Mouse (Mus musculus): ENCODE data around the gene Rgl3. TPM values are rescaled to one million over a fixed set of nuclear protein-coding genes. Genes with fewer than 3 reads are reported as not detected.

The Rgl3 gene
- polyA plus RNA-seq (2014; fragmentation: Nextera tagmentation; extraction: Ambion mirVana): 1.1 and 3.4 TPM in 2 replicates

DNA sequence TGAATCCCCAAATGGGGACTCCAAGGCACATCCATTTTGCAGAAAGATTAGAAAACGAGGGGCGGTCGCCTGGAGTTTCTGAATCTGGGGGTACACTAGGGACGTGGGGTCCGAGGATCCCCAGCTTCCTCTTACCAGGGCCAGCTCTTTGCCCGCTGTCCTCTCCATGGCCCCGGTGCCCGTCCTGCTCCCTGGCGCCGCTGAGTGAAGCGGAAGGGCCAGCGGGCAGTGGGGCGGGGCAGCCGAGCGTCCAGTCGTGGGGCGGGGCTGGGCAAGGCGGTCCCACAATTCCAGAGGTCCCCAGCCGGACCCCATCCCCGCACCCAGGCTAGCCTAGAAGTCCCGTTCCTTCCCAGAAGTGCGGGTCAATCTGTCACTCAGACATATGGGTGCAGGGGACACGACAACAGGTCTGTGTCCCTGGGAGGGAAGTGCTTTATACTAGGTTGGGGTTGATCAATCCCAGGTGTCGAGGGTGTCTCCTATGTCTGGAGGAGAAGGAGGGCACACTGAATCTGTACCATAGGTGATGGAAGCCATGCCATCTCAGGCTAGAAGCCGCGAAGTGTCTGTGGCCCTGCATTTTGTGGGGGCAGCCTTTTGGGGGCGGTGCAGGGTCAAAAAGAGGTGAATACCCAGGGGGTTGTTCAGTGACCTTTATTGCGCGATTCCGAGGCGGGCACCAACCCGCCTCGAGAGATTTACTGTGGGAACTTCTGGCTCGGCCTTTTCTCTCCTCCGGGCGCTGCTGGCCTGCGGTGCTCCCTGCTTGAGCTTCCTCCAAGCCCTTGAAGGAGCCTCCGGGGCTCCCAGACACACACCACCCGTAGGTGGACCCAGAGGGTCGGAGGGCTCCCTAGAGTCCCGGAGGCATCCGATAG, at the start of gene Rgl3:
TSS of gene Rgl3 (minus strand) at position 217 of the 881 bp plus-strand sequence.
- ATAC-seq (replicated peaks; ENCODE audit: low FRiP score): peak; percentile 53; the same call in 1 of the 2 replicates

DNA sequence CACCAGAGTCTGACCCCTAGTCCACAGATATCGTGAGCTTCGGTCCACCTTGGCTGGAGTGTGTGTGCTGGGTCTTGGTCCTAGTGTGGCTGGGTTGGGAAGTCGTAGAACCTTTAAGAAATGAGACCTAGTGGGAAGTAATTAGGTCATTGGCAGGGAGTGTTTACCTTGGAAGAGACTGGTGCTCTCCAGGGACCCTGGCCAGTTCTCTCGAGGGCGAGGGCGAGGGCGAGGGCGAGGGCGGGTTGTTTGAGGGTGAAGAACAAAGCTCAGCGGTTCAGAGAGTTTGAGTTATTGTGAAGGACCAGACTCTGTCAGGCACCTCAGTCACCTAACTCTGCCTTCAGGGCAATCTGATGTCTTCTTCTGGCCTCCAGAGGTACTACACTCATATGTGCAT, 48.6 kb upstream of the Rgl3 start:
- WGBS: 87% methylated on average over 10 of the region's 10 CpGs
- no peak overlapping the region for H3K4me2 ChIP-seq (ENCODE audit: low read depth, low read length, severe bottlenecking)
- no peak for ATAC-seq (replicated peaks; ENCODE audit: low FRiP score)
- H3K27me3 ChIP-seq (ENCODE audit: control insufficient read depth, insufficient read depth, low read length): no peaks in the 10 kb centered on the region
- H3K9me3 ChIP-seq (ENCODE audit: control insufficient read depth, low read length): no peaks in the 10 kb centered on the region
- no peak overlapping the region for H3K9ac ChIP-seq (ENCODE audit: low read length)
- no peak overlapping the region for H3K4me3 ChIP-seq (ENCODE audit: low read depth, low read length)
- no peak overlapping the region for H3K27ac ChIP-seq (ENCODE audit: low read depth, low read length)
- peaks cover 2% of the 10 kb centered on the region; the same call in 1 of the 2 replicates for H3K36me3 ChIP-seq (ENCODE audit: control insufficient read depth, insufficient read depth, low read length)
- peaks cover 7% of the 10 kb centered on the region; the same call in 1 of the 2 replicates for H3K4me1 ChIP-seq (replicated peaks; ENCODE audit: control insufficient read depth, insufficient read depth, low read length)
- DNase-seq (ENCODE audit: low spot score): peak; percentile 41

More for the DNA sequence above, at the start of gene Rgl3:
- H3K27ac ChIP-seq (ENCODE audit: low read depth, low read length): no peak within 1 kb of the TSS
- peak within 1 kb of the TSS; percentile 35 for H3K4me3 ChIP-seq (ENCODE audit: low read depth, low read length)
- DNase-seq (ENCODE audit: low spot score): peak; percentile 75
- no peaks in the 10 kb centered on the region for H3K9me3 ChIP-seq (ENCODE audit: control insufficient read depth, low read length)
- peaks cover 16% of the 10 kb centered on the region for H3K4me1 ChIP-seq (replicated peaks; ENCODE audit: control insufficient read depth, insufficient read depth, low read length)
- H3K4me2 ChIP-seq (ENCODE audit: low read depth, low read length, severe bottlenecking): peak within 1 kb of the TSS; percentile 67
- under 1% methylated on average over 38 of the region's 42 CpGs for WGBS
- H3K27me3 ChIP-seq (ENCODE audit: control insufficient read depth, insufficient read depth, low read length): peaks cover 56% of the 10 kb centered on the region
- H3K36me3 ChIP-seq (ENCODE audit: control insufficient read depth, insufficient read depth, low read length): no peaks in the 10 kb centered on the region
- H3K9ac ChIP-seq (ENCODE audit: low read length): peak within 1 kb of the TSS; percentile 51

DNA sequence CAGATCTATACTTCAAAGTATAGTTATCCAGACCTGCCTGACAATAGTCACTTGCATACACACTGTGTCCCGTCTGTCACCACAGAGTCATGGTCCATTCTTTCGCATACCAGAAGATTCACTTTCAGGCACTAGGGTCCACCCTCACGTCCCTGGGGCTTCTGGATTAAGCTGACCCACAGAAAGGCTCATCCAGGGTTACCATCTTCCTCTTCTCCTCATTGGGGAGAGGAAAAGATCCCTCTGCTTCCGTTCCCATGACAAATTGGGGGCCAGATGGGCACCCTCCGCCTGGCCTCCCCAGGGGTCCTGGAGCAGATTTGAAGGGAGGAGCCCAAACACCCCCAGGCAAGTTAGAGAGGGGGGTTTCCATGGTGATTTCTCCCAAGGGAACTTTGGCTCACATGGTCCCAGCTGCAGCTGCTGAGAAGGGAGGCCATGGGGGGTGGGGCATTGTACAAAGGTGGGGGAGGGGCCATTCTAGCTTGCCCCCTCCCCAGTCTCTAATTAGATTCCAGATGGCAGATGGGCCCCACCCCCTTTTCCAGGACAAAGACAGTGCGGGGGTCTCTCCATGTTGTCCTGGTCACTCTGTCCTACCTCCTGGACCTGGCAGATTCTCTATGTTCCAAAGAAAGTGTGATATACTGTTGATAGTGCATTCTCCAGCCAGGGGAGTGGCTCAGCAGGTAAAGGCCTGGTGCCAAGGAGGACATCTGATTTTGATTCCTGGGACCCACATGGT, 46.2 kb upstream of the Rgl3 start:
- Histone ChIP-seq H3K27ac (ENCODE audit: low read depth, low read length) (peak overlapping the region; percentile 27; the same call in 1 of the 2 replicates), H3K27me3 (ENCODE audit: control insufficient read depth, insufficient read depth, low read length) (no peaks in the 10 kb centered on the region), H3K9ac (ENCODE audit: low read length) (no peak overlapping the region), H3K4me1 (replicated peaks; ENCODE audit: control insufficient read depth, insufficient read depth, low read length) (peaks cover 7% of the 10 kb centered on the region; the same call in 1 of the 2 replicates), H3K36me3 (ENCODE audit: control insufficient read depth, insufficient read depth, low read length) (peaks cover 2% of the 10 kb centered on the region; the same call in 1 of the 2 replicates), H3K4me3 (ENCODE audit: low read depth, low read length) (no peak overlapping the region), H3K4me2 (ENCODE audit: low read depth, low read length, severe bottlenecking) (no peak overlapping the region), H3K9me3 (ENCODE audit: control insufficient read depth, low read length) (no peaks in the 10 kb centered on the region)
- ATAC-seq (replicated peaks; ENCODE audit: low FRiP score) (peak; percentile 61), DNase-seq (ENCODE audit: low spot score) (peak; percentile 66)
- WGBS: 55% methylated on average over 6 of the region's 6 CpGs

DNA sequence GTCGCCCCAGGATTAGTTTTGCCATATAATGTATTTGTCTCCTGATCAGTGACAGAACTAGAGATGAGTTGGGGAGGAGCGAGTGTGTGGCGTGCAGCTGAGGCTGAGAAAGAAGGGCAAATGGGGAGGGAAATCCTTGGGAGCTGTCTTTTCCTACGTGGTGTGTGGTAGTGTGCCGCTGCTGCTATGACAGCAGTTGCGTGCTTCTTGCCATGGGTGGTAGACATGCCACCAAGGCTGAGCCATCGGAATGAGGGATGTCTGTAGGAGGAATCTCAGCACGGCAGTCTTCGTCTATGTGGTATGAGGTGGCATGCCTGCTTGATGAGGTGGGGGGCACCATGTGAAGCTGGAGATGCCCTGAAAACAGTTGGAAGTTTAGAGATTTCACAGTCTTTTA, 41.1 kb upstream of the Rgl3 start:
- H3K4me1 ChIP-seq (replicated peaks; ENCODE audit: control insufficient read depth, insufficient read depth, low read length): peaks cover 15% of the 10 kb centered on the region
- no peak overlapping the region for H3K4me3 ChIP-seq (ENCODE audit: low read depth, low read length)
- no peaks in the 10 kb centered on the region for H3K9me3 ChIP-seq (ENCODE audit: control insufficient read depth, low read length)
- peaks cover 2% of the 10 kb centered on the region; the same call in 1 of the 2 replicates for H3K36me3 ChIP-seq (ENCODE audit: control insufficient read depth, insufficient read depth, low read length)
- no peak overlapping the region for H3K4me2 ChIP-seq (ENCODE audit: low read depth, low read length, severe bottlenecking)
- H3K27ac ChIP-seq (ENCODE audit: low read depth, low read length): no peak overlapping the region
- no peak for DNase-seq (ENCODE audit: low spot score)
- no peaks in the 10 kb centered on the region for H3K27me3 ChIP-seq (ENCODE audit: control insufficient read depth, insufficient read depth, low read length)
- 91% methylated on average over 9 of the region's 9 CpGs for WGBS
- H3K9ac ChIP-seq (ENCODE audit: low read length): no peak overlapping the region
- no peak for ATAC-seq (replicated peaks; ENCODE audit: low FRiP score)

DNA sequence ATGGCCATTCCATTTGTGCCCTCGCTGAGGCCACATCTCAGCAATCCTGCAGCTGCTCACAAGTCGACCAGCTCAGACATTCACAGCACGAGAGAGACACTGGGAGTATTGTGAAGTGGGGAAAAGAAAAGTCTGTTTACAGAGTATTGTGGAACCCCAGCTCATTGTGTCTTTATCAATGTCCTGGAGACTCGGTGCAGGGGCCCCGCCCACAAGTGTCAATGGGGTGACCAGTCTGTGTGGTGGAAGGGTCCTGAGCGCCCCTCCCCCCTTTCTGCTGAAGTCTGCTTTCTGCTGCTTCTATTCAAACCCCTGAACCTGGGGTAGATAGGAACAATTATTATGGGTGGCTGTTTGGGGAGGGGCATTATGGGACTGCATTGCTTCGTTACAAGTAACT, 39.2 kb upstream of the Rgl3 start:
- H3K9me3 ChIP-seq (ENCODE audit: control insufficient read depth, low read length): no peaks in the 10 kb centered on the region
- no peaks in the 10 kb centered on the region for H3K27me3 ChIP-seq (ENCODE audit: control insufficient read depth, insufficient read depth, low read length)
- ATAC-seq (replicated peaks; ENCODE audit: low FRiP score) (peak; percentile 77), DNase-seq (ENCODE audit: low spot score) (peak; percentile 69)
- H3K27ac ChIP-seq (ENCODE audit: low read depth, low read length): peak overlapping the region; percentile 26; the same call in 1 of the 2 replicates
- no peak overlapping the region for H3K4me3 ChIP-seq (ENCODE audit: low read depth, low read length)
- H3K9ac ChIP-seq (ENCODE audit: low read length): no peak overlapping the region
- 23% methylated on average over 7 of the region's 7 CpGs for WGBS
- H3K4me2 ChIP-seq (ENCODE audit: low read depth, low read length, severe bottlenecking): 0 out of 2 replicates have a peak overlapping the region, but pooled peaks have one; percentile 6
- peaks cover 2% of the 10 kb centered on the region; the same call in 1 of the 2 replicates for H3K36me3 ChIP-seq (ENCODE audit: control insufficient read depth, insufficient read depth, low read length)
- H3K4me1 ChIP-seq (replicated peaks; ENCODE audit: control insufficient read depth, insufficient read depth, low read length): peaks cover 16% of the 10 kb centered on the region

DNA sequence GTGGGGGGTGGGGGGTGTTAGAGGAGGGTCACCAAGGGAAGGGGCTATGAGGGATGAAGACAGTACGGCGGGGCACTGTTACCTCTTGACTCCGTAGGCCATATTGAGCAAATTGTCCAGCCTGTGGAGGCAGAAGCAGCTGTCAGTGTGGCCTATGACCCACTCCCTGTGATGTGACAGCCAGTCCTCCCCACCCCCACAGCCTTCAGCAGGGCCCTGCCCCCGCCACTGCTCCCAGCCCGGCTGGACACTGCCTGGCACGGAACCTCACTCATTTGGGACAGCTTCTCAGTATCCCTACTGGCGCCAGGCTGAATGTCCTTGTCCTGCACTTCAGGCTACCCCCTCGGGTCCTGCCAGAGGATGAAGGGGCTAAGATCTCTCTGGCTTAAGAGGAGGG, 35.3 kb upstream of the Rgl3 start:
- Histone ChIP-seq H3K9ac (ENCODE audit: low read length) (no peak overlapping the region), H3K27me3 (ENCODE audit: control insufficient read depth, insufficient read depth, low read length) (no peaks in the 10 kb centered on the region), H3K4me1 (replicated peaks; ENCODE audit: control insufficient read depth, insufficient read depth, low read length) (peaks cover 16% of the 10 kb centered on the region), H3K27ac (ENCODE audit: low read depth, low read length) (no peak overlapping the region), H3K4me2 (ENCODE audit: low read depth, low read length, severe bottlenecking) (no peak overlapping the region), H3K36me3 (ENCODE audit: control insufficient read depth, insufficient read depth, low read length) (no peaks in the 10 kb centered on the region), H3K9me3 (ENCODE audit: control insufficient read depth, low read length) (no peaks in the 10 kb centered on the region), H3K4me3 (ENCODE audit: low read depth, low read length) (no peak overlapping the region)
- ATAC-seq (replicated peaks; ENCODE audit: low FRiP score) (0 out of 2 replicates have a peak, but pooled peaks have one; percentile 41), DNase-seq (ENCODE audit: low spot score) (no peak)
- 68% methylated on average over 8 of the region's 8 CpGs for WGBS

DNA sequence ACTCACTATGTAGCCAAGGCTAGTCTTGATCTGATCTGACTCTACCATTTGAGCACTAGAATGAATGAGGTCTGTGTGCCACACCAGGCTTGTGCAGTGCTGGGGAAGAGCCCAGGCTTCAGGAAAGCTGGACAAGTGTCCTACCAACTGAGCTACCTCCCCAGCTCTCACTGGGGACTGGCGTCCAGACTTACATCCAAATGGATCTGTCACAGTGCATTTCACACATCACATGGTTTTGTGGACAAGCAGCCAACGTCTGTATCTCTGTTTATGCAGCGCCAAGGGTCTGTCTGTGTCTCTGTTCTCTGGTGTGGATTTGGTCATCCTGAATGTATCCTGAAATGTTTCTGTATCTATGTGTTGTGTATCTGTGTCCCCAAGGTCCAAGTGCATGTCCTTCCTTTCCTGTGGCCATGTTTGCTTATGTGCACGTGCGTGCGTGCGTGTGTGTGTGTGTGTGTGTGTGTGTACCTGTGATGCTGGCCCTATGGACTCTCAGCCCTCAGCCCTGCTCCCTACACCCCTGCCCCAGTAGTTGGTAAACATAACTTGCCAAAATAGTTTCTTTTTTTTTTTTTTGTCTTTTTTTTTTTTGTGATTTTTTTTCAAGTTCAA, 28.1 kb upstream of the Rgl3 start:
- Histone ChIP-seq H3K4me2 (ENCODE audit: low read depth, low read length, severe bottlenecking) (no peak overlapping the region), H3K9ac (ENCODE audit: low read length) (no peak overlapping the region), H3K4me3 (ENCODE audit: low read depth, low read length) (no peak overlapping the region), H3K4me1 (replicated peaks; ENCODE audit: control insufficient read depth, insufficient read depth, low read length) (0 out of 2 replicates have a peak, but pooled peaks cover 4% of the 10 kb centered on the region), H3K36me3 (ENCODE audit: control insufficient read depth, insufficient read depth, low read length) (peaks cover 16% of the 10 kb centered on the region), H3K9me3 (ENCODE audit: control insufficient read depth, low read length) (no peaks in the 10 kb centered on the region), H3K27me3 (ENCODE audit: control insufficient read depth, insufficient read depth, low read length) (no peaks in the 10 kb centered on the region), H3K27ac (ENCODE audit: low read depth, low read length) (no peak overlapping the region)
- no peak for DNase-seq (ENCODE audit: low spot score)
- 83% methylated on average over 7 of the region's 7 CpGs for WGBS
- ATAC-seq (replicated peaks; ENCODE audit: low FRiP score): no peak

DNA sequence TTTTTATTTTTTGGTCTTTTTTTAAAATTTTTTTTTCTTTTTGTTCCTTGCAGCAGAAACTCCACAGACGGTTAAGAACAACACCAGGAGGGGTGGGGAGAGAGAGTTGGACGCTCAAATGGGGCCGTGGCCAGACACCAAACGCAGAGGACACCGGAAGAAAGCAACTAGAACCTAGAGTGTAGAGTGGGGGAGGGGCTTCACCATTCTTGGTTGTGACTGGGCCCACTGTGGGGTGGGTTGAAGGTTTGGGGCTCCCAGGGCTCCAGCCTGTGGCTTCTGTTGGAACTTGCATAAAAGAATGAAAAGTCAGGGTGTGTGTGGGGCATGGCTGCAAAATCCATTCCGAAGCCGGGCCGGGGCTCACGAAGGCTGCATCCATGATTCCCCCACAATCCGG, 27.0 kb upstream of the Rgl3 start:
- H3K4me1 ChIP-seq (replicated peaks; ENCODE audit: control insufficient read depth, insufficient read depth, low read length): 0 out of 2 replicates have a peak, but pooled peaks cover 4% of the 10 kb centered on the region
- no peak overlapping the region for H3K27ac ChIP-seq (ENCODE audit: low read depth, low read length)
- no peak overlapping the region for H3K4me3 ChIP-seq (ENCODE audit: low read depth, low read length)
- no peak for DNase-seq (ENCODE audit: low spot score)
- WGBS: 74% methylated on average over 10 of the region's 10 CpGs
- no peak overlapping the region for H3K9ac ChIP-seq (ENCODE audit: low read length)
- no peak for ATAC-seq (replicated peaks; ENCODE audit: low FRiP score)
- H3K9me3 ChIP-seq (ENCODE audit: control insufficient read depth, low read length): no peaks in the 10 kb centered on the region
- peaks cover 22% of the 10 kb centered on the region for H3K36me3 ChIP-seq (ENCODE audit: control insufficient read depth, insufficient read depth, low read length)
- no peaks in the 10 kb centered on the region for H3K27me3 ChIP-seq (ENCODE audit: control insufficient read depth, insufficient read depth, low read length)
- H3K4me2 ChIP-seq (ENCODE audit: low read depth, low read length, severe bottlenecking): no peak overlapping the region
